Mouse (Mus musculus) cerebral cortex, adult 2 months (tissue): ENCODE results near the gene Procr.

Experiments
- WGBS: fragments of 180-500 bp; shearing (Covaris S2); methylation state at CpG from one replicate; pipeline ENCODE4 v1.1.7; 2018; 5-methylcytosine and 5-hydroxymethylcytosine counted together

The Procr gene

GRCm38 (mm10) chr2:155755746-155756145 is 4.8 kb downstream of the Procr start:
- 3% methylated on average over 1 of the region's 1 CpGs for WGBS

GRCm38 (mm10) chr2:155756855-155757566 is 6.1 kb downstream of the Procr start:
- WGBS, result 69% methylated on average over 14 of the region's 14 CpGs

- WGBS, result 56% methylated on average over 13 of the region's 13 CpGs
Measured at GRCm38 (mm10) chr2:155764679-155765418, 13.9 kb downstream of the Procr start.

GRCm38 (mm10) chr2:155773664-155774063 is 22.7 kb downstream of the Procr start:
- WGBS, result 70% methylated on average over 4 of the region's 4 CpGs

- WGBS, result 49% methylated on average over 11 of the region's 11 CpGs
Measured at GRCm38 (mm10) chr2:155774261-155774926, 23.5 kb downstream of the Procr start.

GRCm38 (mm10) chr2:155774927-155775684 is 24.2 kb downstream of the Procr start, which contains the start of gene Mmp24:
Mmp24 (plus strand) TSS chr2:155775342.
- WGBS, result 15% methylated on average over 99 of the region's 100 CpGs

- under 1% methylated on average over 43 of the region's 44 CpGs for WGBS
Measured at GRCm38 (mm10) chr2:155775685-155776263, 24.9 kb downstream of the Procr start.

GRCm38 (mm10) chr2:155776824-155777687 is 26.1 kb downstream of the Procr start:
- WGBS, result 72% methylated on average over 10 of the region's 10 CpGs

GRCm38 (mm10) chr2:155777688-155777985 is 26.7 kb downstream of the Procr start:
- 89% methylated on average over 4 of the region's 4 CpGs for WGBS

GRCm38 (mm10) chr2:155778004-155778403 is 27.1 kb downstream of the Procr start:
- 74% methylated on average over 6 of the region's 6 CpGs for WGBS

GRCm38 (mm10) chr2:155779066-155779465 is 28.1 kb downstream of the Procr start:
- WGBS, result 42% methylated on average over 7 of the region's 7 CpGs

GRCm38 (mm10) chr2:155779506-155779905 is 28.6 kb downstream of the Procr start:
- WGBS, result 82% methylated on average over 3 of the region's 3 CpGs

GRCm38 (mm10) chr2:155784534-155784933 is 33.6 kb downstream of the Procr start:
- 49% methylated on average over 6 of the region's 6 CpGs for WGBS

GRCm38 (mm10) chr2:155786905-155787304 is 36.0 kb downstream of the Procr start:
- 80% methylated on average over 5 of the region's 5 CpGs for WGBS

GRCm38 (mm10) chr2:155787949-155788931 is 37.3 kb downstream of the Procr start:
- WGBS, result 62% methylated on average over 18 of the region's 18 CpGs

- whole genome bisulfite sequencing, result 49% methylated on average over 12 of the region's 12 CpGs
Measured at GRCm38 (mm10) chr2:155792899-155793298, 42.0 kb downstream of the Procr start.

GRCm38 (mm10) chr2:155794674-155795445 is 43.9 kb downstream of the Procr start:
- 82% methylated on average over 12 of the region's 12 CpGs for WGBS

GRCm38 (mm10) chr2:155798613-155799012 is 47.7 kb downstream of the Procr start:
- 67% methylated on average over 3 of the region's 3 CpGs for WGBS

GRCm38 (mm10) chr2:155802761-155803160 is 51.8 kb downstream of the Procr start:
- WGBS, result 60% methylated on average over 3 of the region's 3 CpGs
